Mouse (Mus musculus) cerebellum, adult 9-10 months (tissue): ENCODE results near the gene Phf13.
"Not testable (repeated sequence)": the region's sequence is repeated elsewhere in the genome, so short reads cannot be mapped to it uniquely, and the experiment has no call there.

Experiments
- DNase-seq: peaks from one replicate; pipeline ENCODE4 v3.0.0; 2022

The Phf13 gene

GRCm38 (mm10) chr4:151996173-151996950 is at the start of gene Phf13:
TSS of gene Phf13 (minus strand) at chr4:151996258.
- DNase-seq = peak; percentile 99

GRCm38 (mm10) chr4:152044609-152045008 is 48.6 kb upstream of the Phf13 start:
- DNase-seq = no peak

- DNase-seq = no peak
Measured at GRCm38 (mm10) chr4:152043171-152043570, 47.1 kb upstream of the Phf13 start.

- DNase-seq = no peak
Measured at GRCm38 (mm10) chr4:152041924-152042641, 46.0 kb upstream of the Phf13 start.

GRCm38 (mm10) chr4:152039831-152040310 is 43.8 kb upstream of the Phf13 start:
- DNase-seq = no peak

- DNase-seq = peak; percentile 91
Measured at GRCm38 (mm10) chr4:152038985-152039830, 43.1 kb upstream of the Phf13 start, which contains the start of gene Nol9. TSS of gene Nol9 (plus strand) at chr4:152039321.

GRCm38 (mm10) chr4:152038225-152038984 is 42.3 kb upstream of the Phf13 start, which contains the start of gene Tas1r1:
TSS of gene Tas1r1 (minus strand) at chr4:152038568.
- no peak for DNase-seq

- not testable (repeated sequence) for DNase-seq
Measured at GRCm38 (mm10) chr4:152036464-152036863, 40.4 kb upstream of the Phf13 start.

- peak; percentile 4 for DNase-seq
Measured at GRCm38 (mm10) chr4:152032922-152033321, 36.9 kb upstream of the Phf13 start.

GRCm38 (mm10) chr4:152029997-152030396 is 33.9 kb upstream of the Phf13 start:
- peak; percentile 26 for DNase-seq

GRCm38 (mm10) chr4:152029087-152029486 is 33.0 kb upstream of the Phf13 start:
- peak; percentile 44 for DNase-seq

GRCm38 (mm10) chr4:152028456-152028855 is 32.4 kb upstream of the Phf13 start:
- DNase-seq = no peak

GRCm38 (mm10) chr4:152027524-152027923 is 31.5 kb upstream of the Phf13 start, which contains the start of gene Zbtb48:
TSS of gene Zbtb48 (minus strand) at chr4:152027671.
- peak; percentile 96 for DNase-seq

- DNase-seq = peak; percentile 48
Measured at GRCm38 (mm10) chr4:152026751-152027508, 30.9 kb upstream of the Phf13 start.

- peak; percentile 15 for DNase-seq
Measured at GRCm38 (mm10) chr4:152024525-152024924, 28.5 kb upstream of the Phf13 start.

GRCm38 (mm10) chr4:152022506-152022905 is 26.4 kb upstream of the Phf13 start:
- peak; percentile 52 for DNase-seq

GRCm38 (mm10) chr4:152021568-152022097 is 25.6 kb upstream of the Phf13 start:
- no peak for DNase-seq

GRCm38 (mm10) chr4:152020024-152020423 is 24.0 kb upstream of the Phf13 start:
- no peak for DNase-seq

- no peak for DNase-seq
Measured at GRCm38 (mm10) chr4:152019073-152019472, 23.0 kb upstream of the Phf13 start.

- no peak for DNase-seq
Measured at GRCm38 (mm10) chr4:152013036-152013813, 17.2 kb upstream of the Phf13 start.
